Mouse (Mus musculus): ENCODE results near the gene Tmem159.
A peak's percentile ranks its signal among the peaks of the same experiment; 100 is the strongest.

The Tmem159 gene

GRCm38 (mm10) chr7:120102164-120102972 lies at the start of gene Tmem159:
Tmem159 (plus strand) TSS chr7:120102353.
- peak; percentile 30 to 38 for DNase-seq

GRCm38 (mm10) chr7:120054016-120054415 lies 48.1 kb upstream of the Tmem159 start:
- DNase-seq: no peak

DNA sequence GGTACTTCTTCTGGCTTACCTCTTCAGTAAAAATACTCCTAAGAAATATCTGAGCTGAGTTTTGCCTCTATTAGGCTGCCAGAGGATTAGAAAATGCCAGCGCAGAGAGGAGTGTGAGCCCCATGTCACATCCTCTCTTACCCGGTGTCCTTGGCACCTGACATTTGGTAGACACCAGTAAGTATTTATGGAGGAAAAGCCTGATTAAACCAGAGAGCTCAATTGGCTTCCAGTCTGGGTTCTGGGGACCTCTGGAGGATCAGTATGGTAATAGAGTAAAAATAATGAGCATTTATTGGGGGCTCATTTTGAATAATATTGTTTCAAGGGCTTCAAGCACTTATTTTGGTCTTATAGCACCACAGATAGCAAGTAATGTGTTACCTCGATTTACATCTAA lies 46.7 kb upstream of the Tmem159 start:
- DNase-seq: no peak

DNA sequence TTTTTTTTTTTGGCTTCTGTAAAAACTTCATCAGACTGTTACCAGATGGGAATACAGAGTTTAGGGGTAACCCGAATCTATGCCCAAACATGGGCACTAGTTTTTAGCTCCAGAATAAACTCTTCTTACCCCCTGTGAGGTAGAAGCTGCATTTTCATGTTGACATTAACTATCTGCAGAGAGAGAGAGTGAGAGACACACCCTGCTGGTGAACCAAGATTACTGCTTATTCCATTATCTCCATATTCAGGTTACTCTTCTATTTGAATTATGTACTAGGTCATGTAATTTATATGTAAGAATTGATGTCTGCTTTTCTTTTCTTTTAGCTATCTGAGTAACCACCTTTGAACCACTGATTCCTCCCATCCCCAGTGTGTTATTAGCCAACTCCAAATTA lies 38.1 kb upstream of the Tmem159 start:
- DNase-seq: no peak

- DNase-seq: no peak
Measured at GRCm38 (mm10) chr7:120068114-120068513, 34.0 kb upstream of the Tmem159 start.

DNA sequence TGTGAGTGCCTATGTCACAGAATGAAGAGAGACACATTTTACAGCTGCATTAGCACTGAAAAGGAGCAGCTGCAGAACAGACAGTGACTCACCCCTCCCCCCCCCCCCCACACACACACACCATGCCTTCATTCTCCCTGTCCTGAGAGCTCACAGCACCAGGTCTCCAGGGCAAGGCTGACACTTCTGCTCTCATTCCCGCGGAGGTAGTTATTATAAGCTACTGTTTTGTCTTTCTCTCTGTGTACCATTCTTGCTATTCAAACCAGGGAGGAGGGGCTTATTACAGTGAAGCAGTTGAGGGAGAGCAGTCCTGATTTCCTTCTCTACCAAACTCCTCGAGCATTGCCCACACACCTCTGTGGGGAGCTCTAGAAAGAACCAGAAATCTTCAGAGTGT lies 33.0 kb upstream of the Tmem159 start:
- DNase-seq: no peak

DNA sequence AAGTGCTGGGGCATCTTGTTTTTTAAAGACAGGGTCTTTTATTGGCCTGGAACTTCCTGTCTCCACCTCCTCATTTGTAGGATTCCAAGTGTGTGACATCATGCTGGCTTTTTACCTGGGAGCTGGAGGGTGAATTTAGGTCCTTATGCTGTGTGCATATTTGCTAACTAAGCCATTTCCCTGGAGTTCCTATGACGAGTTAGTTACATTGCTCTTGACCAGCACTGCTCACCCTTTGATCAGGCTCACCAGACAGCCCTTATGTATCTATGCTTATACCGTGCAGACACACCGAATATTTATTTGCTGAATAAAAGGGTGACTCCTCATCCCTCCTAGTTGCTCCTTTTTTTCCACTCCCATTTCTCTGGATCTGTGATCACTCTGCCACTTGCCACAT lies 22.0 kb upstream of the Tmem159 start:
- DNase-seq: no peak

- DNase-seq: no peak
Measured at GRCm38 (mm10) chr7:120093033-120093432, 9.1 kb upstream of the Tmem159 start.

DNA sequence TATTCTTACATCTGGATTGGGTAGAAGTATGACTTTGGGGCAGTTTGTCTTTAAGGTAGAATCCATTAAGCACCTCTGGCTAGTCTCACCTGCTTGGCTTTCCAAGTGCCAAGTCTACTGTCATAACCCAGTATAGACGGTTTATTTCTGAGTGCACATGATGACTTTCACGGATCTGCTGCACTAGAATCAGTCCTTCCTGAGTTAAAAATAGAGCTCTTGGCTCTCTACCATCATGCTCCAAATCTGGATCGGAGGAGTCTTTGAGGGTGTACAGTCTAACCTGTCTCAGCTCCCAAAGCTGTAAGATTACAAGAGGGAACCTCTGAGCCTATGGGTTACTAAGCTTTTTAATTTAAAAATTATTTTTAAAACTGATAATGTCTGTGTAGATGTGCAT lies 7.9 kb upstream of the Tmem159 start:
- DNase-seq: no peak

DNA sequence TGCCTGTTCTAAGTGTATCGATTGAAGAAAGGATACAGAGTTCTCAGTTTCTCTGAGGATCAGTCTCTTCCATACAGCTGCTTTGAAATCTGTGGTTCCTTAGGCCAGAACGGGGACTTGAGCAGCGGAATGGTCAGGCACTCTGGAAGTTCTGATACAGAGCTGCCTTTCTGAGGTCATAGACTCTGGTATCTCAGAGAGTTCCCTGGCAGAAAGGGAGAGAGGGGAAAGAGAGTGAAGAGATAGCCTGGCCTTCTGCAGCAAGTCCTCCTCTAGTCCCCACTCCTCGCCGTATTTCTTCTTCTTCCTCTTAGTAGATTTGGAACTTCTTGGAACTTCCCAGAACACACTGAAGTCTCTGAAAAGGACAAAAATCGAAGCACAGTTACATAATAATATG lies 7.0 kb upstream of the Tmem159 start, which contains the start of gene Dnah3:
Gene Dnah3 (minus strand): TSS at position 101 of the 400 bp plus-strand sequence.
- no peak for DNase-seq

- no peak for DNase-seq
Measured at GRCm38 (mm10) chr7:120097845-120098244, 4.3 kb upstream of the Tmem159 start.

- DNase-seq: no peak
Measured at GRCm38 (mm10) chr7:120098403-120098802, 3.8 kb upstream of the Tmem159 start.

- no peak for DNase-seq
Measured at GRCm38 (mm10) chr7:120103019-120103567, 940 bp downstream of the Tmem159 start.

DNA sequence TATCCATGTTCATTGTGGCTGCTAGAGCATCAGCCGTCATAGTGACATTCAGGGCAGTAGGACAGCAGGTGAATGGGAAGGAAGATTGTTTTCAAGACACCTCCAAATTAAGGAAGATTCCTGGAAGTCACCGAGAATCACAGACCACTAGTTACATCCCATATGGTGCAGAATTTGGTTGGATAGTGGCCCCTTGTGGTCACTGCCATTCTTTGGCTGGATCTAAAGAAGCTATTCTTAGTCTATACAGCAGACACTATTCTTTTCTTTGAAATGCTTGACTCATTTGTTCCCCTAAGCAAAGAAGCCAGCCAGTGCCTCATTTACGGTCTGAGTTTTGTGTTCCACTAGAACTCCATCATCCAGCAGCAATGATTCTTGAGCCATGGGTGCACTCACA lies 2.8 kb downstream of the Tmem159 start:
- DNase-seq: no peak

- no peak for DNase-seq
Measured at GRCm38 (mm10) chr7:120106356-120106755, 4.2 kb downstream of the Tmem159 start.

- DNase-seq: no peak
Measured at GRCm38 (mm10) chr7:120109676-120110075, 7.5 kb downstream of the Tmem159 start.

GRCm38 (mm10) chr7:120116976-120117375 lies 14.8 kb downstream of the Tmem159 start:
- DNase-seq: no peak

DNA sequence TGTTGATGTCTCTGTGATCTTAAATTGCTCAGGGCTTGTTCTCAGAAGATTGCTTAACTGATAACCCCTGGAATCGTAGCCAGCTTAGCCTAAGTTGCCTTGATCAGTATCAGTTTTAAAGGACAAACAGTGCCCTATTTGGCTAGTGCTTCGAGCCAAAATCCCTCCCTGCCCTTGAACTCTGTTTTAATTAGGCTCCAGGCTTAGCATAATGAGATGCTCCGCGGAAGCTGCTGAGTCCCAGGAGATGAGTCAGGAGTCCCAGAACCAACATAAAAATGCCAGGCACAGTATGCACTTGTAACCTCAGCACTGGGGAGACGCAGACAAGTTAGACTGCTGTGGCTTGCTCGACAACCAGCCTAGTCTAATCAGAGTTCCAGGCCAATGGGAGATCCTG lies 15.4 kb downstream of the Tmem159 start:
- DNase-seq: no peak

- no peak for DNase-seq
Measured at GRCm38 (mm10) chr7:120123776-120124175, 21.6 kb downstream of the Tmem159 start.

- no peak for DNase-seq
Measured at GRCm38 (mm10) chr7:120124844-120125243, 22.7 kb downstream of the Tmem159 start.

GRCm38 (mm10) chr7:120126976-120127685 lies 25.0 kb downstream of the Tmem159 start:
- DNase-seq: no peak

DNA sequence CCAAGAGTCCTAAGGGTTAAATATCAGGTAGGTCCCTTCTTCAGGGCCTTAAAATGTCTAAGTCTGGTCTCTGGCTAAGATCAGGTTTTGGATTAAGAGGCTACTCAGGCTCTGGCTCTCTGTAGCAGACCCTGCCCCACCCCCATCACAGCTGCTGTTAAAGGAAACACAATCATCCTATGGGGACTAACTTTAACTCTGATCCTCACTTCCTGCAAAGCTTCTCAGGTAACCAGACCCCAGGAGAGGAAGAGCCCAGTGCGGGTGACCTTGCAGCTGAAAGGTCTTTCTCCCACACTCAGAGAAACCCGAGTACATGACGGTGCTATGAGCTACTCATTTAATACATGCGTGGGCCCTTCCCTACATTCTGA lies 25.5 kb downstream of the Tmem159 start:
- DNase-seq: no peak

DNA sequence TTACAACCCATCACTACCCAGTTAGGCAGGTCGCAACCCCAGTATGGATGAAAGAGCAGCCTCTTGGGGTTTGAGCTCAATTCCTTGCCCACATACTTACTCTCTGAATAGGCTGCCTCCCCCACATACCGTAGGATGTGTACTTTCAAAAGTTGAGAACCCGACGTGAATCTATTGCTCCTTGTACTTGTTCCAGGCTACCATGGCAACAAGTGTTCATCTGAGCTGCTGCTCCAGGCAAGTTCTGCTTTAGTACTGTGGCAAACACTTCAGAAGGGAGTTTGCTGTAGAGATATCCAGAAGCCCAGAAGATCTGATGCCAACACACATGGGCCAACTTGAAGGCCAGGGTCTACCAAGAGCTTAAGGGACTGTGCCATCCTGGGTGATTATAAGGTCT lies 26.8 kb downstream of the Tmem159 start:
- DNase-seq: no peak

GRCm38 (mm10) chr7:120142743-120143142 lies 40.6 kb downstream of the Tmem159 start:
- no peak for DNase-seq

All from thymus, adult 18-20 months (tissue).